Mouse (Mus musculus) small intestine, adult 2 months (tissue): ENCODE measurements around the gene H2-Q10.
A peak's percentile ranks its signal among the peaks of the same experiment; 100 is the strongest.

Experiments
- CTCF ChIP-seq: fragments of 200-500 bp; IDR thresholded peaks from 2 replicates; pipeline ENCODE4 v1.5.1; 2012; ENCODE audit warnings: low read depth, mild to moderate bottlenecking, control low read depth, inconsistent platforms, low read length, moderate library complexity, mixed read lengths; ENCODE audit not compliant: insufficient replicate concordance, insufficient read length; ENCODE audit errors: extremely low read depth
- POLR2A ChIP-seq: fragments of 200-500 bp; IDR thresholded peaks from 2 replicates; pipeline ENCODE4 v1.6.1; 2012; ENCODE audit warnings: low read depth, mild to moderate bottlenecking, control low read depth, inconsistent platforms, low read length, moderate library complexity

- no peak for TF ChIP-seq POLR2A
- peak; percentile 67; the same call in 1 of the 2 replicates for TF ChIP-seq CTCF
Observed at GRCm38 (mm10) chr17:35513886-35514285, 44.0 kb downstream of the H2-Q10 start.
